Mouse (Mus musculus) left cerebral cortex, postnatal 14 days (tissue): ENCODE measurements around the gene Pm20d2. TPM values are rescaled to one million over a fixed set of nuclear protein-coding genes. Genes with fewer than 3 reads are reported as not detected.

Experiments
- DNase-seq, 2 experiments: peaks; one replicate each; pipeline ENCODE4 v3.0.0; 2021 to 2022; ENCODE audit warnings: low spot score in 2 of 2, mixed read lengths in 1 of 2
- intact Hi-C: fragments of 180-260 bp; cut with DNase I; formaldehyde crosslinking; loops from one replicate; pipeline ENCODE4 v1.15.1; 2025
- long read RNA-seq, 2 experiments: library from polyadenylated mRNA; stranded (forward); transcript quantifications; one replicate each; pipeline ENCODE4 v2.0.0; 2021
- total RNA-seq, 2 experiments: library from RNA; stranded (reverse); gene quantifications; 2 replicates each; pipeline ENCODE4 v1.2.3; 2021

The Pm20d2 gene
- 1 to 10 TPM; 6.3 to 7.1 TPM for total RNA-seq
- long read RNA-seq, experiment 1, partial matches to known transcripts, result 0 of 2 reads
- long read RNA-seq, experiment 1, other reads (novel, unspliced or antisense), result 0 of 2 reads
- long read RNA-seq, experiment 2, partial matches to known transcripts, result 0 of 1 reads
- long read RNA-seq, experiment 2, other reads (novel, unspliced or antisense), result 1 of 1 reads

GRCm38 (mm10) chr4:33189735-33190036 is at the start of gene Pm20d2:
Gene Pm20d2, minus strand, starts transcription at chr4:33189737.
- DNase-seq, result no peak
- intact Hi-C loops, result loop anchor here (5.0 kb wide), 1 partner anchor 57 kb away; the partner anchor contains the start of gene Gabrr1

- DNase-seq, result no peak
- intact Hi-C loops, result no loop called here
Observed at GRCm38 (mm10) chr4:33230881-33231280, 41.3 kb upstream of the Pm20d2 start.

DNA sequence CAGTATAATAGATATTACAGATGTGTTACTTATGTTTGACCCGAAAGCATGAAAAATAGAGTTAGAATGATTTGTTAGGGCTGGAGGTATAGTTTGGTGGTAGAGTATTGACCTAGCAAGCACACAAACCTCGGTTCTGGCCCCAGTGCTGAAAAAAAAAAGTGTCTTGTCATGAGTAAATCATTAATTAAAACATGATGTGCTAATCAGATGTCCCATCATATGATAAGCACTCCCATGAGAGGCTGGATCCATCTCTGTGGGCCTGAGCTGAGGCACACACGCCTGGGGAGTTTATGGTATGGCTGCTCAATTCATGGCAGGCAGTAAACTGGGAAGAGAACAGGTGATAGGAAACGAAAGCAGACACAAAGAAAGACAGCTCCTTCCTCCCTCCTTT is 40.1 kb upstream of the Pm20d2 start:
- intact Hi-C loops, result no loop called here
- no peak for DNase-seq

- intact Hi-C loops, result no loop called here
- no peak for DNase-seq
Observed at GRCm38 (mm10) chr4:33227164-33227563, 37.6 kb upstream of the Pm20d2 start.

DNA sequence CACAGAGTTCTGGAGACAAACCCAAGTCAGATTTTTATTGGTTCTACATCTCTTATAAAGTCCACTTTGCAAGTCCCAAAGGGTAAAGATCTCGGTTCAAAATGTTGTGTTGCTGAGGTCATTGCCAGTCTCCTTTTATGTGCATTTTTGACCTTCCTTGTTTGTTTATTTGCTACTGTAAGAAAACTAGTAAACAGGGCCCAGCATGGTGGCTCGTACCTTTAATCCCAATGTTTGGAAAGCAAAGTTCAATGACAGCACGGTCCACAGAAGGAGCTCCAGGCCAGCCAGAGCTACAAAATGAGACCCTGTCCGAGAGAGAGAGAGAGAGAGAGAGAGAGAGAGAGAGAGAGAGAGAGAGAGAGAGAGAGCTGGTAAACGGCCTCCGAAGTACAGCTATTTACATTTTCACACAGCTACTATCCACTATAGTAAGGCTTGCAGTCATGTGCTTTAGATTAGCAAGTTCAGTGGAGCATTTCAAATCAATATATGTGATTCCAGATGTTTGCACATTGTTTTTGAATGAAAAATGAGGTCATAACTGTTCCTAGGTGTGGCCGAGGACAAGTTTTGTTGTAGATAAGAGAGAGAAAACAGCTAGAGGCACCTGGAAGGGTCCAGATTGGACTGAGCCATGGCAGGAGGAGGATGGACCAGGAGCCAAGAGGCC is 34.6 kb upstream of the Pm20d2 start:
- intact Hi-C loops, result no loop called here
- DNase-seq, result no peak

- DNase-seq, result no peak
- intact Hi-C loops, result no loop called here
Observed at GRCm38 (mm10) chr4:33221847-33222246, 32.3 kb upstream of the Pm20d2 start.

GRCm38 (mm10) chr4:33208881-33209841 is 19.6 kb upstream of the Pm20d2 start, which contains the start of gene Srsf12:
Gene Srsf12, plus strand, starts transcription at chr4:33208991.
- intact Hi-C loops, result loop anchor here (5.0 kb wide), 1 partner anchor 83 kb away; the partner anchor contains the start of gene Pnrc1
- DNase-seq, result peak; percentile 17 to 45

GRCm38 (mm10) chr4:33207551-33207950 is 18.0 kb upstream of the Pm20d2 start:
- no peak for DNase-seq
- intact Hi-C loops, result loop anchor here (5.0 kb wide), 1 partner anchor 85 kb away; the partner anchor contains the start of gene Pnrc1

DNA sequence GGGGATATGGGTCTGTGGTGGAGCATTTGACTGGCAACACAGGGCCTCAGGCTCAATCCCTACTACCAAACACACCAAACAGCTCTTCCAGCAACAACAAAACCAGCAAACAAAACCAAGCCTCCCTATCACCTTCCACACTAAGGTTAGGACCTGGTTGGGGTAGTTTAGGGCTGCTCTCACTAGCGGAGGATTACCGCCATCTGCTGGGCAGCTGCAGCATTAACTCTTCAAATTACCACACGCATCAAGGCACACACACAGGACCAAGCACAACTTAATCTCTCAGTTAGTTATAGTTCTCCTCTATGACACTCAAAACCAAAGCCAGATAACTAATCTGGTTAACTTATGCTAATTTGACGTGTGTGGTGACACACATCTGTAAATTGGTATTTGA is 15.1 kb upstream of the Pm20d2 start:
- intact Hi-C loops, result loop anchor here (5.0 kb wide), 2 partner anchors 77 to 88 kb away; partner anchors contain the start of gene Pnrc1
- DNase-seq, result peak; percentile 38 to 61

DNA sequence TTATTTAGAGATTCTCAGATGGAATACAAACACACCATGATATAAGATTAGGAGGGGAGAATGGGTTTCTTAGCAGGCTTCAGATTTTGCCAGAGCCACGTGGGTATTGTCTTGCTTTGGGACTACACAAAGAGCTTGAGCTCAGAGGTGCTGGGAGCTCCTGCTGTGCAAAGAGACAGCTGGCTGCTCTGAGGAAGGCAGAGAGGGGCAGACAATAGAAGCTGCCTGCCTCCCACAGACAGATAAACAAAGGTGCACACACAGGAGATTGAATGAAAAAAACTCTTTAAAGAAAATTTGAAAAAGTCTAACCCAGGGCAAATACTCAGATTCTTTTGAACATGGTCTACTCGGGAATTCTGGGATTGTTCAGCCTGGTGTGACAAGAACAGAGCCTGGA is 8.6 kb upstream of the Pm20d2 start:
- no peak for DNase-seq
- intact Hi-C loops, result no loop called here

GRCm38 (mm10) chr4:33188781-33189734 is 479 bp downstream of the Pm20d2 start:
- peak; percentile 87 to 94 for DNase-seq
- intact Hi-C loops, result loop anchor here (5.0 kb wide), 1 partner anchor 57 kb away; the partner anchor contains the start of gene Gabrr1

GRCm38 (mm10) chr4:33188164-33188563 is 1.4 kb downstream of the Pm20d2 start:
- peak; percentile 36 to 60 for DNase-seq
- intact Hi-C loops, result loop anchor here (5.0 kb wide), 1 partner anchor 56 kb away; the partner anchor contains the start of gene Gabrr1

GRCm38 (mm10) chr4:33183477-33183876 is 6.1 kb downstream of the Pm20d2 start:
- intact Hi-C loops, result no loop called here
- DNase-seq, result peak in 1 of 2 experiments; percentile 15

DNA sequence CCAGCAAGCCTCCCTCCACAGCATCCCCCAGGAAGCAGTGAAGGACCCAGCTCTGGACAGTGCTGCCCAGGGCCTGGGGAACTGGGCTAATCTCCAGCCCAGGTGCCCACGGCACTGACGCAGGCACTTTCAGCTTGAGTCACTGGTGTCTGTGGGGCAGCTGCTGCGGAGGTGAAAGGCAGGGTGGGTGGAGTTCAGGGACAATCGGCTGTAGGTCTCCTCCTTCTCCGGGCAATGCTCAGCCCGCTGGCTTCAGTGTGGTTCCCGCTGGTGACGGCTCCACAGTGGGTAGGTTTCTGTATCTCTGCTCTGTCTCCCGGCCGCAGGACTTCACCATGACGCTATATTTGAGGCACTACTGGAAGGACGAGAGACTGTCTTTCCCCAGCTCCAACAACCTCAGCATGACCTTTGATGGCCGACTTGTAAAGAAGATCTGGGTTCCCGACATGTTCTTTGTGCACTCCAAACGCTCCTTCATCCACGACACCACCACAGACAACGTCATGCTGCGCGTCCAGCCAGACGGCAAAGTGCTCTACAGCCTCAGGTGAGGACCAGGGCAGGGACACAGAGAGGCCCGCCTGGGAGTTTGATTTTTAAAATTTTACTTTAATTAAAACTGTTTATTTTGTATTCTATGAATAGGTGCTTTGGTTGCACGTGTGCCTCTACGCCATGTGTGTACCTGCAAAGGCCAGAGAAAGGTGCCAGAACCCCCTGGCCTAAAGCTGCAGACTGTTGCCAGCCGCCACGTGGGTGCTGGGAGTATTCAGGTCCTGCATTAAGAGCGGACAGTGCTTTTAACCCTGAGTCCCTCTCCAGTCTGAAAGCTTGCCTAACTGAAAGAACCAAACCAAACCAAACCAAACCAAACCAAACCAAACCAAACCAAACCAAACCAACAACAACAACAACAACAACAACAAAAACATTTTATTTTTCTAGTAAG is 37.2 kb downstream of the Pm20d2 start:
- intact Hi-C loops, result no loop called here
- no peak for DNase-seq

- intact Hi-C loops, result loop anchor here (2.0 kb wide), 1 partner anchor 144 kb away; no protein-coding TSS in a partner anchor
- no peak for DNase-seq
Observed at GRCm38 (mm10) chr4:33149150-33149549, 40.4 kb downstream of the Pm20d2 start.

DNA sequence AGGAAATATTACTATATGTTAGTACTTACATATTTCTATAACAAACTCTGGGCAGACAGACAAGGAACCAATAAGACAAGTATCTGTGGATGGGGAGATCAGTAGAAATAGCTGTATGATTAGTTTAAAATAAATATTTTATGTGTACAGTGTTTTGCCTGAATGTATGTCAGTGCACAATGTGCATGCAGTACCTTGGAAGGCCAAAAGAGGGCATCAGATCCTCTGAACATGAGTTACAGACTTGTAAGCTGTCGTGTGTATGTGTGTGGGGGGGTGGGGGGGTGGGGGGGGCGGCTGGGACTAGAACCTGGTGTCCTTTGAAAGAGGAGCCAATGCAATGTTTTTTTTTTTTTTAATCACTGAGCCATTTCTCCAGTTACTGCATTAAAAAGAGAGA is 41.7 kb downstream of the Pm20d2 start:
- intact Hi-C loops, result loop anchor here (2.0 kb wide), 1 partner anchor 145 kb away; no protein-coding TSS in a partner anchor

GRCm38 (mm10) chr4:33146679-33147291 is 42.8 kb downstream of the Pm20d2 start:
- intact Hi-C loops, result no loop called here
- DNase-seq, result peak in 1 of 2 experiments; percentile 7

More for the DNA sequence above, 41.7 kb downstream of the Pm20d2 start:
- DNase-seq, result peak; percentile 46 to 52
